Mouse (Mus musculus) lung, postnatal 0 days (tissue): ENCODE measurements at regions not wholly inside any gene's neighbourhood (a gene's known extent, or its start where the extent isn't known, plus 50 kb on each side); places are given as distances from the start of the nearest gene placed in this dataset.

Experiments
- CTCF ChIP-seq: IDR thresholded peaks from 2 replicates; pipeline ENCODE4 v1.5.1; 2016; ENCODE audit warnings: antibody characterized with exemption, mild to moderate bottlenecking
- EP300 ChIP-seq: IDR thresholded peaks from 2 replicates; pipeline ENCODE4 v1.6.1; 2016; ENCODE audit warnings: antibody characterized with exemption, mild to moderate bottlenecking, control low read depth

GRCm38 (mm10) chr19:26114326-26114725 is 442.1 kb downstream of the Dmrt2 start:
- no peak for TF ChIP-seq CTCF
- TF ChIP-seq EP300 = no peak
